Mouse (Mus musculus): Measurements from ENCODE around the gene Srrm3. TPM values are rescaled to one million over a fixed set of nuclear protein-coding genes. Genes with fewer than 3 reads are reported as not detected.

Gene Srrm3
- polyA plus RNA-seq, 1 experiment from 2014 or later: 25.5 TPM

DNA sequence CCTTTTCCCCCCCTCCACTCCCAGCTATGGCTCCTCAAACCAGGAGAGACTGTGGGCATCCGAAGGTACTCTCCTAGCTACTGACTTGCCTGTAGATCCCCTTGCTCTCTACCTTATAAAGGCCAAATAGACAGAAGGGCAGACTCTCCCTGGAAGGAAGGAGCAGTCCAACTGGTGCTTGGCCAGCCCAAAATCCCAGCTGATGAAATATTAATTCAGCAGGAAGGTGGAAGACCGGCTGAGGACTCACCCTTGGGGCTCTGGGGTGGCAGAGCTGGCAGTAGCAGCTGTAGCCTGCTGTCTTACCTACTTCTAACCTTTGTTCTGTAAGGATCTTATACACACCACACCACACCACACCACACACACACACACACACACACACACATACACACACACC is 2.0 kb upstream of the Srrm3 start:
- no peak for ATAC-seq (ENCODE audit: insufficient read depth, low FRiP score, low TSS enrichment)
- WGBS: 58% methylated on average over 2 of the region's 2 CpGs
- Histone ChIP-seq H3K4me1 (ENCODE audit: control insufficient read depth, insufficient read depth, low read length) (peaks cover 8% of the 10 kb centered on the region; the same call in 1 of the 2 replicates), H3K36me3 (ENCODE audit: control insufficient read depth, insufficient read depth, low read length) (no peaks in the 10 kb centered on the region), H3K4me2 (ENCODE audit: low read depth) (no peak overlapping the region), H3K27ac (ENCODE audit: low read depth, low read length) (no peak overlapping the region), H3K9ac (ENCODE audit: low read length) (no peak overlapping the region), H3K9me3 (ENCODE audit: control insufficient read depth, low read length) (no peaks in the 10 kb centered on the region), H3K4me3 (ENCODE audit: low read depth, low read length) (no peak overlapping the region), H3K27me3 (ENCODE audit: control insufficient read depth, insufficient read depth, low read length) (no peaks in the 10 kb centered on the region)
- DNase-seq (ENCODE audit: low spot score): no peak

DNA sequence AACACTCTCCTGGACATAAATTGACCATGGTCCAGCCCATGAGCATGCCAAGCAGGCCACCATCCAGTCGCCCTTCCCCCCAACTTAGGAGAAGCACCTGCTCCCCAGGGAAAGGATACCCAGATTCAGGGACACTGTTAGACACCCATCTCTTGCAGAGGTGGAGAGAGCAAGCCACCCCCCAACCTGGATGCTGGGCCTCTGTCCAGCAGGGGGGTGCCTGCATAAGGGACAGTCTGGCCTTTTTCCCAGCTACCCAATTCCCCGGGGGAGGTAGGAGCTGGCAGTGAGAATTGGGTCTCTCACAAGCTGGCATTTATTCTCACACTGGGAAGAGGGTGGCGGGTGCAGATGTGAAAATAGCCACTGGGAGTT is 560 bp downstream of the Srrm3 start:
- no peak overlapping the region for H3K27ac ChIP-seq (ENCODE audit: low read depth, low read length)
- H3K9ac ChIP-seq (ENCODE audit: low read length): peak overlapping the region; percentile 64
- WGBS: 60% methylated on average over 3 of the region's 3 CpGs
- ATAC-seq (ENCODE audit: insufficient read depth, low FRiP score, low TSS enrichment) (no peak), DNase-seq (ENCODE audit: low spot score) (no peak)
- H3K4me1 ChIP-seq (ENCODE audit: control insufficient read depth, insufficient read depth, low read length): no peaks in the 10 kb centered on the region
- H3K4me3 ChIP-seq (ENCODE audit: low read depth, low read length): peak overlapping the region; percentile 42
- H3K36me3 ChIP-seq (ENCODE audit: control insufficient read depth, insufficient read depth, low read length): no peaks in the 10 kb centered on the region
- H3K9me3 ChIP-seq (ENCODE audit: control insufficient read depth, low read length): no peaks in the 10 kb centered on the region
- no peaks in the 10 kb centered on the region for H3K27me3 ChIP-seq (ENCODE audit: control insufficient read depth, insufficient read depth, low read length)
- peak overlapping the region; percentile 49 for H3K4me2 ChIP-seq (ENCODE audit: low read depth)

DNA sequence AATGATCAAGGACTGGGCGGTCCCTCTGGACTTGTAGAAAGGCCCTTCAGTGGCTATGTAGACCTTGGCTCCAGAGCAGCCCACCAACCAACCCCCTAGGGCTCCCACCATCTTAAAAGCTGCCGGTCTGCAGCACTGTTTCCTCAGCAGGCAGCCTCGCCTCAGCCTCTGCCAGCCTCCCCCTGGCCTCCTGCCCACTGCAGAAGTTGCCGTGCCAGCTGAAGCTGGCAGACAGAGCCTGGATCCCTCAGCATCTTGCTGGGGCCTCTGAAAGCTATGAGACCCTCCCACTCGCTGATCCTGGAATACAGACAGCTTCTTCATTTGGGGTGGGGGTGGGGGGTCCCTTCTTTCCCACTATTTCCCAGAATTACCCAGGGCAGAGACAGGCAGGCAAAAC is 6.3 kb downstream of the Srrm3 start:
- H3K4me3 ChIP-seq (ENCODE audit: low read depth, low read length): no peak overlapping the region
- ATAC-seq (ENCODE audit: insufficient read depth, low FRiP score, low TSS enrichment) (no peak), DNase-seq (ENCODE audit: low spot score) (no peak)
- no peaks in the 10 kb centered on the region for H3K36me3 ChIP-seq (ENCODE audit: control insufficient read depth, insufficient read depth, low read length)
- no peak overlapping the region for H3K9ac ChIP-seq (ENCODE audit: low read length)
- no peak overlapping the region for H3K27ac ChIP-seq (ENCODE audit: low read depth, low read length)
- no peaks in the 10 kb centered on the region for H3K4me1 ChIP-seq (ENCODE audit: control insufficient read depth, insufficient read depth, low read length)
- H3K27me3 ChIP-seq (ENCODE audit: control insufficient read depth, insufficient read depth, low read length): no peaks in the 10 kb centered on the region
- no peak overlapping the region for H3K4me2 ChIP-seq (ENCODE audit: low read depth)
- no peaks in the 10 kb centered on the region for H3K9me3 ChIP-seq (ENCODE audit: control insufficient read depth, low read length)
- WGBS: 75% methylated on average over 5 of the region's 5 CpGs

DNA sequence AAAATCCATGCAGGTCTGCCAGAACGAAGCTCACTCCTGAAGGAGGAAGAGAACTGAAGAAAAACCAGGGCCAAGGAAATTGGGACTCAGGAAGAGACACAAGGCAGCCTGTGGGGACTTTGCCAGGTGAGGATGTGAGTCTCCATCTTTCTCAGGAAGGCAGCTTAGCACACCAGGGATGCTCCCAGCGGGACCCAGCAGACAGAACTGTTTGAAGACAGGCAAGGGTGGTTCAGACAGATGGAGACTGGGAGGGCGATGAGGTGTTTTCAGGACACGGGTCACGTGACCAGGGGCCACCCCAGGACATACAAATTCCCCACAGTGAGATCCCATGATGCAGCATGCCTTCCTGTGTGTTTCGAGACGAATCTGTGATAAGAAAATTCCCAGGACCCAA is 11.8 kb downstream of the Srrm3 start:
- H3K4me3 ChIP-seq (ENCODE audit: low read depth, low read length): no peak overlapping the region
- H3K4me2 ChIP-seq (ENCODE audit: low read depth): no peak overlapping the region
- H3K36me3 ChIP-seq (ENCODE audit: control insufficient read depth, insufficient read depth, low read length): no peaks in the 10 kb centered on the region
- ATAC-seq (ENCODE audit: insufficient read depth, low FRiP score, low TSS enrichment) (no peak), DNase-seq (ENCODE audit: low spot score) (no peak)
- H3K9me3 ChIP-seq (ENCODE audit: control insufficient read depth, low read length): no peaks in the 10 kb centered on the region
- no peak overlapping the region for H3K27ac ChIP-seq (ENCODE audit: low read depth, low read length)
- no peak overlapping the region for H3K9ac ChIP-seq (ENCODE audit: low read length)
- no peaks in the 10 kb centered on the region for H3K4me1 ChIP-seq (ENCODE audit: control insufficient read depth, insufficient read depth, low read length)
- H3K27me3 ChIP-seq (ENCODE audit: control insufficient read depth, insufficient read depth, low read length): no peaks in the 10 kb centered on the region
- 46% methylated on average over 7 of the region's 7 CpGs for WGBS

DNA sequence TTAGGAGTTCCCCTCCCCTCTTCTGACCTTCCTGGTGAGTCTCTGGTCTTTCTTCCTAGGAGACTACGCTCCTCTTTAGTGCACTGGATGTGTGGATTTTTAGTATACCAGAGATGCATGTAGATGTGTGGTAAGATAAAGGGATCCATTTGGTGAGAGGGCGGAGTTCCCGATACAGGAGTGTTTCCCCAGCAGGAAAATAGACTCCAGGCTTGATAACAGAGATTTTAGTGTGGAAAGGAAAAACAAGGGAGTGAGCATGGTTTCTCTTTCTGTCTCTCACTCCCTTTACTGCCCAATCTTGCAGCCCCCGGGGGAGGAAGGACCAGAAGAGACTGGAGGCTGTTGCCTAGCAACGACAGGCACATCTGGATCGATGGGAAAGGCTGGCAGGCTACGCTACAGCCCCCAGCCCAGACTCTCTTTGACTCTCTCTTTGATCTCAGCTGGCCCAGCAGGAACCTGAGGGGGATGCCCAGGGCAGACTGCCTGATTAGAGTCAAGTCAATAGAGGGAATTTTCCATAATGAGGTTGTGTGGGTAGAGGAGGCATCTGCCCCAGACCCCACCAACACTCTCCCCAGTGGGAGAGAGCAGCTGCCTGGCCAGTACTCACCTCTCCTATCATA is 15.7 kb downstream of the Srrm3 start:
- Histone ChIP-seq H3K4me2 (ENCODE audit: low read depth) (no peak overlapping the region), H3K36me3 (ENCODE audit: control insufficient read depth, insufficient read depth, low read length) (no peaks in the 10 kb centered on the region), H3K27me3 (ENCODE audit: control insufficient read depth, insufficient read depth, low read length) (no peaks in the 10 kb centered on the region), H3K4me3 (ENCODE audit: low read depth, low read length) (no peak overlapping the region), H3K9ac (ENCODE audit: low read length) (no peak overlapping the region), H3K9me3 (ENCODE audit: control insufficient read depth, low read length) (no peaks in the 10 kb centered on the region), H3K27ac (ENCODE audit: low read depth, low read length) (peak overlapping the region; percentile 72; the same call in 1 of the 2 replicates), H3K4me1 (ENCODE audit: control insufficient read depth, insufficient read depth, low read length) (0 out of 2 replicates have a peak, but pooled peaks cover 2% of the 10 kb centered on the region)
- 16% methylated on average over 7 of the region's 7 CpGs for WGBS
- ATAC-seq (ENCODE audit: insufficient read depth, low FRiP score, low TSS enrichment) (peak; percentile 67; the same call in 1 of the 2 replicates), DNase-seq (ENCODE audit: low spot score) (peak; percentile 61)

DNA sequence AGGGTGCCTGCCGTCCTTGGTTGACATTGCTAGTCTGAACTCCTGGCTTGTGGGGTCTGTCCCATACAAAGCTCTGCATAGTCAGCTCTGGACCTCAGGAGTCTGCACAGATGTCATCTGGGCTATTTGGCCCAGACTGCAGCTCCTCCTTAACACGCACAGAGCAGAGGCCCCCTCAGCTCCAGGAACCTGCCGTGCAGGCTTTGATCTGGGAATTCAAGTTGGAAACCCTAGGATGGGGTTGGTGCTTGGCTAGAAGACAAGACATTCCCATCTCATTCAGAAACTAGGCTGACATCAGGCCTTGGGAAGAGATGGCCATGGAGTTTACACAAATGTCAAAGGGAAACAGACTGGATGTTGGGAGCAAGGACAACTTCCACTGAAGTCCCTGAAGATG is 17.8 kb downstream of the Srrm3 start:
- no peak overlapping the region for H3K27ac ChIP-seq (ENCODE audit: low read depth, low read length)
- DNase-seq (ENCODE audit: low spot score): no peak

DNA sequence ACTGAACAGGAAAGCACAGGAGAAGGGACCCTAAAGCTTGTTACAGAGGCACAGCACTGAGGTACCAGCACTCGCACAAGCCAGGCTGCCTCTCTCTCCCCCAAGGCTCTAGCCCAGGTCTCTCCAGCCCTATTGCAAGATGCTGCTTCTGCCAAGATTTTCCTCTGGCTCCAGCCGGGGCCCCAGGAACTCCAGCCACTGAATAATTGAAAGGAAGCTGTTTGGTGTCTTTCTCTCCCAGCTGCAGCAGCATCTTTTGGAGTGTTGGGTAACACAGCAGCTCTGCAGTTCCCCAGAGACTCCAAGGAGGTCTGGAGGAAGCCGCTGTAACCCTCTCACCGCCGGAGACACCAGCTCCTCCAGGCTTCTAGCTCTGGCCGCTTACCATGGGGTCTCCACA is 19.5 kb downstream of the Srrm3 start:
- ATAC-seq (ENCODE audit: insufficient read depth, low FRiP score, low TSS enrichment) (no peak), DNase-seq (ENCODE audit: low spot score) (no peak)
- Histone ChIP-seq H3K4me3 (ENCODE audit: low read depth, low read length) (no peak overlapping the region), H3K27ac (ENCODE audit: low read depth, low read length) (peak overlapping the region; percentile 44; the same call in 1 of the 2 replicates), H3K36me3 (ENCODE audit: control insufficient read depth, insufficient read depth, low read length) (no peaks in the 10 kb centered on the region), H3K9me3 (ENCODE audit: control insufficient read depth, low read length) (no peaks in the 10 kb centered on the region), H3K4me2 (ENCODE audit: low read depth) (no peak overlapping the region), H3K27me3 (ENCODE audit: control insufficient read depth, insufficient read depth, low read length) (no peaks in the 10 kb centered on the region), H3K4me1 (ENCODE audit: control insufficient read depth, insufficient read depth, low read length) (0 out of 2 replicates have a peak, but pooled peaks cover 2% of the 10 kb centered on the region), H3K9ac (ENCODE audit: low read length) (no peak overlapping the region)
- 48% methylated on average over 6 of the region's 6 CpGs for WGBS

More for the DNA sequence above, 17.8 kb downstream of the Srrm3 start:
- Histone ChIP-seq H3K36me3 (ENCODE audit: control insufficient read depth, insufficient read depth, low read length) (no peaks in the 10 kb centered on the region), H3K9me3 (ENCODE audit: control insufficient read depth, low read length) (no peaks in the 10 kb centered on the region), H3K4me1 (ENCODE audit: control insufficient read depth, insufficient read depth, low read length) (0 out of 2 replicates have a peak, but pooled peaks cover 2% of the 10 kb centered on the region), H3K4me2 (ENCODE audit: low read depth) (no peak overlapping the region), H3K27me3 (ENCODE audit: control insufficient read depth, insufficient read depth, low read length) (no peaks in the 10 kb centered on the region), H3K9ac (ENCODE audit: low read length) (no peak overlapping the region), H3K4me3 (ENCODE audit: low read depth, low read length) (no peak overlapping the region)
- WGBS: 47% methylated on average over 3 of the region's 3 CpGs
- ATAC-seq (ENCODE audit: insufficient read depth, low FRiP score, low TSS enrichment): no peak

DNA sequence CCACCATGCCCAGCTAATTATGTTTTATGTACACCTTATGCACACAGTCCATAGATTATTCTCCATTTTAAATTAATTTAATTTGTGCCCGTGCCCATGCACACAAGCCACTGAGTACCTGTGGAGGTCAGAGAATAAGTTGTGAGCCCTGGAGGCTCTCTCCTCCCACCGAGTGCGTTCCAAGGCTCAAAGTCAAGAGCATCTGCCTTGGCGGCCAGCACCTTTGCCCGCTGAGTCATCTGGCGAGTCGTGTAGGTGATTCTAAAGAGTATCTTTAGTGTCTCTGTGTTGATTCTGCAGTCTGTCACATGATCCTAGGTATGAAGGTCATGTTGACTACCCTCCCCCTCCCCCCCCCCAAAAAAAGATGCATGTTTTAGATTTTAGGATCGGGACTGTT is 22.7 kb downstream of the Srrm3 start:
- Histone ChIP-seq H3K27me3 (ENCODE audit: control insufficient read depth, insufficient read depth, low read length) (no peaks in the 10 kb centered on the region), H3K9ac (ENCODE audit: low read length) (no peak overlapping the region), H3K4me2 (ENCODE audit: low read depth) (no peak overlapping the region), H3K27ac (ENCODE audit: low read depth, low read length) (no peak overlapping the region), H3K9me3 (ENCODE audit: control insufficient read depth, low read length) (no peaks in the 10 kb centered on the region), H3K4me3 (ENCODE audit: low read depth, low read length) (no peak overlapping the region), H3K4me1 (ENCODE audit: control insufficient read depth, insufficient read depth, low read length) (0 out of 2 replicates have a peak, but pooled peaks cover 2% of the 10 kb centered on the region), H3K36me3 (ENCODE audit: control insufficient read depth, insufficient read depth, low read length) (no peaks in the 10 kb centered on the region)
- ATAC-seq (ENCODE audit: insufficient read depth, low FRiP score, low TSS enrichment) (no peak), DNase-seq (ENCODE audit: low spot score) (no peak)
- 88% methylated on average over 8 of the region's 8 CpGs for WGBS

DNA sequence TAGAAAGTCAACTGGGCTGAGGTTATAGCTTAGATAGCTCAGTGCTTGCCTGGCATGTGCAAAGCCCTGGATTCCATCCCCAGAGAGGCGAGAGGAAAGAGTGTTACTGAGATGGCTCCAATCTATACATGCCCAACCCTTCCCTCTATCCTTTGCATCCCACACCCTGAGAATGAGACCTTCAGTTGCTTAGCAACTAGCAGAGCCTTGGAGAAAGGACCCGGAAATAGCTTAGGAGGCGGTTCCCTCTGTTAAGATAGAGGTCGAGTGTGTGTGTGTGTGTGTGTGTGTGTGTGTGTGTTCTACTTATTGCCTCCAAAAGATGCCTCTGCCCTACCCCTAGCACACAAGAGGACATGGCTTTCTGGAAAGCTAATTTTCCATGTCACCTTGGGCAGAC is 26.0 kb downstream of the Srrm3 start:
- Histone ChIP-seq H3K4me2 (ENCODE audit: low read depth) (no peak overlapping the region), H3K9ac (ENCODE audit: low read length) (no peak overlapping the region), H3K36me3 (ENCODE audit: control insufficient read depth, insufficient read depth, low read length) (no peaks in the 10 kb centered on the region), H3K27me3 (ENCODE audit: control insufficient read depth, insufficient read depth, low read length) (no peaks in the 10 kb centered on the region), H3K4me3 (ENCODE audit: low read depth, low read length) (no peak overlapping the region), H3K27ac (ENCODE audit: low read depth, low read length) (no peak overlapping the region), H3K9me3 (ENCODE audit: control insufficient read depth, low read length) (no peaks in the 10 kb centered on the region), H3K4me1 (ENCODE audit: control insufficient read depth, insufficient read depth, low read length) (peaks cover 2% of the 10 kb centered on the region; the same call in 1 of the 2 replicates)
- no peak for ATAC-seq (ENCODE audit: insufficient read depth, low FRiP score, low TSS enrichment)
- 36% methylated on average over 4 of the region's 4 CpGs for WGBS
- DNase-seq (ENCODE audit: low spot score): no peak
